Comparison of ENCODE assay signal across 11 mouse cellular contexts in the genomic region with DNA sequence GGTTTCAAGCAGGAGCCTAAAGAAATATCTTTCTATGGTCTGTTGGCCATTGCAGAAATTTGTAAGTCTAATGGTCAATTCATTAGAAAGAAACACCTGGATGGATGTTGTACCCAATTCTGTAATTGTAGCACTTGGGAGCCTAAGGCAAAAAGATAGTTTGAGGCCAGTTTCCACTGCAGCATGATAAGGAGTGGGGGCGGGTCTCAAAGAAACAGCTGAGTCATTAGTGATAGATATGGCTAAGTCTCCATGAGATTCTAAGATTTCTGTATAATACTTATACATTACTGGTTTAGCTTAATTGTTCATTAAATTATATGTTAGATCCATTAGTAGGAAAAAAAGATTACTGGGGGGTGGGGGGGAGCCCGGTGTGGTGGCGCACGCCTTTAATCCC. TPM values are rescaled to one million over a fixed set of nuclear protein-coding genes. Genes with fewer than 3 reads are reported as not detected.
DNase-seq lines count a peak whose midpoint lies in the region; ATAC-seq and TF ChIP-seq lines count a peak whose summit lies in the region.
"Had no signal": no experiment of that assay in that cellular context is flagged by ENCODE, and none has a peak within 500 bp of the region (broad histone marks: within the 10 kb centered on the region; RNA-seq: fewer than 3 reads in every experiment).

No protein-coding gene starts in this region.

- TF ChIP-seq POLR2A in heart, adult 2 months (IDR thresholded peaks at IDR 0.05; ENCODE audit: insufficient read depth, low read depth, low read length) = no peak

- H3K4me1 ChIP-seq in heart, embryonic 16.5 days (ENCODE audit: control insufficient read depth, insufficient read depth, low read length) = peaks cover 28% of the 10 kb centered on the region
- H3K4me1 ChIP-seq in heart, adult 2 months (ENCODE audit: control insufficient read depth, insufficient read depth, low read length) = peaks cover 2% of the 10 kb centered on the region; the same call in 1 of the 2 replicates
- H3K4me1 ChIP-seq in intestine, embryonic 15.5 days (replicated peaks) = peaks cover 13% of the 10 kb centered on the region; the same call in 1 of the 2 replicates

- H3K4me3 ChIP-seq in heart, embryonic 16.5 days (ENCODE audit: low read length) = no peak overlapping the region; the same call in 1 of the 2 replicates
- H3K4me3 ChIP-seq in heart, adult 2 months = no peak overlapping the region
- no peak overlapping the region for H3K4me3 ChIP-seq in intestine, embryonic 15.5 days (replicated peaks)

- no peak overlapping the region for H3K9ac ChIP-seq in heart, embryonic 16.5 days (ENCODE audit: low read length)
- no peak overlapping the region for H3K9ac ChIP-seq in heart, adult 2 months (ENCODE audit: low read depth, low read length)
- H3K9ac ChIP-seq in intestine, embryonic 15.5 days = no peak overlapping the region
- H3K9ac ChIP-seq: hindbrain, embryonic 14.5 days had no signal

- peak overlapping the region; percentile 72 for H3K4me2 ChIP-seq in heart, embryonic 16.5 days (ENCODE audit: low read depth, low read length)
- H3K4me2 ChIP-seq in intestine, embryonic 15.5 days (replicated peaks) = peak overlapping the region; percentile 63
- H3K4me2 ChIP-seq: hindbrain, embryonic 14.5 days had no signal

- H3K79me2 ChIP-seq in heart, adult 2 months (replicated peaks; ENCODE audit: control insufficient read depth, insufficient read depth, low read length) = peaks cover 3% of the 10 kb centered on the region; the same call in 1 of the 2 replicates

- WGBS in heart, embryonic 16.5 days = 79% methylated on average over 4 of the region's 4 CpGs
- whole genome bisulfite sequencing in heart, adult 2 months = 70% methylated on average over 4 of the region's 4 CpGs
- 80% methylated on average over 4 of the region's 4 CpGs for WGBS in intestine, embryonic 15.5 days

- no peaks in the 10 kb centered on the region for H3K9me3 ChIP-seq in heart, embryonic 16.5 days (replicated peaks; ENCODE audit: control insufficient read depth, low read length)
- no peaks in the 10 kb centered on the region for H3K9me3 ChIP-seq in intestine, embryonic 15.5 days

- ATAC-seq in heart, embryonic 16.5 days (replicated peaks; ENCODE audit: extremely low read depth, insufficient read depth, low FRiP score) = no peak
- ATAC-seq in intestine, embryonic 15.5 days = no peak
- ATAC-seq in granulocyte monocyte progenitor cell, adult 5-6 weeks (replicated peaks; ENCODE audit: poor library complexity, severe bottlenecking) = no peak
- ATAC-seq: Patski had no signal

- H3K27ac ChIP-seq in heart, embryonic 16.5 days (ENCODE audit: low read length) = no peak overlapping the region; the same call in 1 of the 2 replicates
- no peak overlapping the region for H3K27ac ChIP-seq in heart, adult 2 months
- H3K27ac ChIP-seq in intestine, embryonic 15.5 days = no peak overlapping the region
- H3K27ac ChIP-seq: hindbrain, embryonic 14.5 days had no signal

- intact Hi-C loops in heart, adult 2 months (cut with DNase I) = no loop called here

- no peak for DNase-seq in heart, adult 2 months
- peak; percentile 35 for DNase-seq in spleen, adult 12 weeks (ENCODE audit: low spot score)
- no peak for DNase-seq in spleen, adult 18-20 months
- DNase-seq in yolk sac, embryonic 10.5 days (ENCODE audit: low spot score) = peak; percentile 43
- DNase-seq in adrenal gland, adult 2 months = no peak
- DNase-seq: lung, postnatal 4 days had no signal

- TF ChIP-seq CTCF in heart, adult 2 months (IDR thresholded peaks at IDR 0.05) = no peak

- no peak for TF ChIP-seq EP300 in heart, adult 2 months (IDR thresholded peaks at IDR 0.05; ENCODE audit: insufficient read depth, low read depth, low read length)

- peaks cover 6% of the 10 kb centered on the region; the same call in 1 of the 2 replicates for H3K36me3 ChIP-seq in heart, embryonic 16.5 days (ENCODE audit: control insufficient read depth, insufficient read depth)
- H3K36me3 ChIP-seq in heart, adult 2 months (ENCODE audit: control insufficient read depth, insufficient read depth, low read length) = no peaks in the 10 kb centered on the region
- H3K36me3 ChIP-seq in intestine, embryonic 15.5 days = no peaks in the 10 kb centered on the region

- H3K27me3 ChIP-seq in heart, embryonic 16.5 days (ENCODE audit: control insufficient read depth, insufficient read depth, low read length) = no peaks in the 10 kb centered on the region
- no peaks in the 10 kb centered on the region for H3K27me3 ChIP-seq in heart, adult 2 months (ENCODE audit: control insufficient read depth, insufficient read depth, low read length)
- H3K27me3 ChIP-seq in intestine, embryonic 15.5 days (replicated peaks) = no peaks in the 10 kb centered on the region
- H3K27me3 ChIP-seq: Patski had no signal

RNA-seq across cellular contexts. Expression of a gene that starts 3.2 kb away (rescaled TPM):
- polyA plus RNA-seq in heart, embryonic 16.5 days (2015; fragmentation: Nextera tagmentation; extraction: Ambion mirVana) = 231 and 263 TPM in 2 replicates
- total RNA-seq in heart, adult 2 months (2021) = 1 to 10 TPM in 1 of 2 experiments, under 1 TPM in 1; 0.50 to 1.2 TPM
- 1.5 and 1.6 TPM in 2 replicates for polyA plus RNA-seq in heart, adult 2 months (2012; rRNA removed)
- 304 and 333 TPM in 2 replicates for polyA plus RNA-seq in intestine, embryonic 15.5 days (2015; fragmentation: Nextera tagmentation; extraction: Ambion mirVana)
- total RNA-seq in granulocyte monocyte progenitor cell, adult 5-6 weeks (2014; fragmentation: Nextera tagmentation) = 271 and 351 TPM in 2 replicates
- 247 and 266 TPM in 2 replicates for total RNA-seq in granulocyte monocyte progenitor cell, adult 5-6 weeks (2017)
- 1 to 10 TPM; 6.9 TPM for total RNA-seq in adrenal gland, adult 2 months (2021)
- polyA plus RNA-seq in adrenal gland, adult 2 months (2012; rRNA removed) = 7.2 and 8.3 TPM in 2 replicates

RNA-seq across cellular contexts. Expression of a gene that starts 3.3 kb away (rescaled TPM):
- polyA plus RNA-seq in heart, embryonic 16.5 days (2015; fragmentation: Nextera tagmentation; extraction: Ambion mirVana) = 29.3 and 30.2 TPM in 2 replicates
- total RNA-seq in heart, adult 2 months (2021) = 10 to 100 TPM; 11.1 to 11.5 TPM
- polyA plus RNA-seq in heart, adult 2 months (2012; rRNA removed) = 15.3 and 20.6 TPM in 2 replicates
- polyA plus RNA-seq in intestine, embryonic 15.5 days (2015; fragmentation: Nextera tagmentation; extraction: Ambion mirVana) = 28.0 and 30.2 TPM in 2 replicates
- total RNA-seq in granulocyte monocyte progenitor cell, adult 5-6 weeks (2014; fragmentation: Nextera tagmentation) = 19.6 and 30.8 TPM in 2 replicates
- total RNA-seq in granulocyte monocyte progenitor cell, adult 5-6 weeks (2017) = 24.7 and 26.2 TPM in 2 replicates
- 10 to 100 TPM; 18.0 to 26.4 TPM for total RNA-seq in adrenal gland, adult 2 months (2021)
- polyA plus RNA-seq in adrenal gland, adult 2 months (2012; rRNA removed) = 16.9 and 18.3 TPM in 2 replicates

Comparison
In these comparisons a context has a peak if more than half of its experiments do, and no peak if none do; other contexts are left out.
1. DNase-seq: peak in spleen, adult 12 weeks (single experiment) and yolk sac, embryonic 10.5 days (single experiment); none in heart, adult 2 months (0 of 2), spleen, adult 18-20 months (0 of 2) and adrenal gland, adult 2 months (single experiment).
2. RNA of a gene that starts 3.2 kb away (polyA plus RNA-seq): 304 to 333 TPM in intestine, embryonic 15.5 days and 231 to 263 TPM in heart, embryonic 16.5 days; 7.2 to 8.3 TPM in adrenal gland, adult 2 months and 1.5 to 1.6 TPM in heart, adult 2 months; every median in the first group is over 10 times any median in the second.